In the genomic region with DNA sequence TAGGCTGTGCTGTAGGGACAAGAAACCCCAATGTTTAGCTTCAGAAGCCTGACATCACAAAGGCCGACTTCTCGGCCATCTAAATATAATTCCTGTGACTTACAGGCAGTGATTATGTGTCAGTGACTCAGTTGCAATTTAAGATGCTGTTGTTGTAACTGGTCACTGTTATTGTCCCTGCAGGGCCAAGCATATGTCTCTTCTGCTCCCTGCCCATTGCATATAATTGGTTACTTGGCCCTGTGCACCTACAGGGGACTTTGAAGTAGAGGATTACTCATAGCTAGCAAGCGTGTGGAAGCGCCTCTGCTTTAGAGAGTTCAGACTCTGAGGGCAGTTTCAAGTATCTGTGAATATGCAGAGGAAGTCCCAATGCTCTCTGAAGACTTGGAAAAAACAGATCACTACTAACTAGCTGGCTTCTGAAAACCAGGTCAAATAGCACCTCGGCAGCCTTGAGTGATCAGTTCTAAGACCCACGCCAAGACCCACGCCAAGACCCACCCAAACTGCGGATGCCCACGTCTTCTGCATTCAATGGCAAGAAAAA, we compare ENCODE assay signal across 22 mouse cellular contexts. TPM values are rescaled to one million over a fixed set of nuclear protein-coding genes. Genes with fewer than 3 reads are reported as not detected.
DNase-seq lines count a peak whose midpoint lies in the region; ATAC-seq and TF ChIP-seq lines count a peak whose summit lies in the region.
"Had no signal": no experiment of that assay in that cellular context is flagged by ENCODE, and none has a peak within 500 bp of the region (broad histone marks: within the 10 kb centered on the region; RNA-seq: fewer than 3 reads in every experiment).

No protein-coding gene starts in this region.

- TF ChIP-seq CTCF in C2C12 (IDR thresholded peaks at IDR 0.05; ENCODE audit: control insufficient read depth, insufficient read depth, insufficient read length), result no peak
- no peak for TF ChIP-seq CTCF in embryonic fibroblast, embryonic 13.5 days (IDR thresholded peaks at IDR 0.05; ENCODE audit: borderline replicate concordance, insufficient read depth, low read length)
- no peak for TF ChIP-seq CTCF in thymus, adult 2 months (IDR thresholded peaks at IDR 0.05; ENCODE audit: borderline replicate concordance, control insufficient read depth, extremely low read depth, insufficient read depth, low read length, poor library complexity)

- H3K79me2 ChIP-seq in C2C12 (ENCODE audit: control insufficient read depth, insufficient read depth), result peaks cover 10% of the 10 kb centered on the region

- no peak overlapping the region for H3K9ac ChIP-seq in heart, embryonic 16.5 days (ENCODE audit: low read length)
- H3K9ac ChIP-seq in midbrain, embryonic 16.5 days (ENCODE audit: low read depth, low read length), result no peak overlapping the region
- H3K9ac ChIP-seq: embryonic facial prominence, embryonic 15.5 days; forebrain, embryonic 15.5 days; heart, embryonic 12.5 days; hindbrain, embryonic 13.5 days had no signal

- H3K4me2 ChIP-seq in heart, embryonic 16.5 days (ENCODE audit: low read depth, low read length), result no peak overlapping the region
- no peak overlapping the region for H3K4me2 ChIP-seq in midbrain, embryonic 16.5 days (ENCODE audit: low read length)
- H3K4me2 ChIP-seq: embryonic facial prominence, embryonic 15.5 days; forebrain, embryonic 15.5 days; heart, embryonic 12.5 days; hindbrain, embryonic 13.5 days had no signal

- no peak overlapping the region for H3K4me3 ChIP-seq in heart, embryonic 16.5 days (ENCODE audit: low read length)
- H3K4me3 ChIP-seq in C2C12 (ENCODE audit: insufficient read depth, poor library complexity, severe bottlenecking), result no peak overlapping the region
- no peak overlapping the region for H3K4me3 ChIP-seq in embryonic fibroblast, embryonic 13.5 days (ENCODE audit: insufficient read depth, low read length)
- H3K4me3 ChIP-seq in midbrain, embryonic 16.5 days (ENCODE audit: low read depth, low read length), result no peak overlapping the region
- H3K4me3 ChIP-seq in thymus, adult 2 months (ENCODE audit: control insufficient read depth, insufficient read depth, low read length), result no peak overlapping the region
- H3K4me3 ChIP-seq: embryonic facial prominence, embryonic 15.5 days; forebrain, embryonic 15.5 days; heart, embryonic 12.5 days; hindbrain, embryonic 13.5 days had no signal

- intact Hi-C loops in heart, postnatal 10 days (cut with DNase I), result no loop called here

- no peaks in the 10 kb centered on the region; the same call in 1 of the 2 replicates for H3K4me1 ChIP-seq in heart, embryonic 16.5 days (ENCODE audit: control insufficient read depth, insufficient read depth, low read length)
- H3K4me1 ChIP-seq in embryonic fibroblast, embryonic 13.5 days (ENCODE audit: control insufficient read depth, insufficient read depth, low read length), result peaks cover 30% of the 10 kb centered on the region
- H3K4me1 ChIP-seq in midbrain, embryonic 16.5 days (ENCODE audit: control insufficient read depth, insufficient read depth, low read length), result no peaks in the 10 kb centered on the region
- H3K4me1 ChIP-seq in thymus, adult 2 months (replicated peaks; ENCODE audit: control insufficient read depth, insufficient read depth, low read length), result no peaks in the 10 kb centered on the region
- H3K4me1 ChIP-seq: forebrain, embryonic 15.5 days; hindbrain, embryonic 13.5 days had no signal

- WGBS in heart, embryonic 16.5 days, result 76% methylated on average over 9 of the region's 9 CpGs
- WGBS in midbrain, embryonic 16.5 days, result 88% methylated on average over 9 of the region's 9 CpGs
- 94% methylated on average over 9 of the region's 9 CpGs for WGBS in thymus, adult 2 months

- no peak for TF ChIP-seq POLR2A in embryonic fibroblast, embryonic 13.5 days (IDR thresholded peaks at IDR 0.05; ENCODE audit: low read depth, low read length)
- TF ChIP-seq POLR2A in thymus, adult 2 months (IDR thresholded peaks at IDR 0.05; ENCODE audit: control insufficient read depth, extremely low read depth, insufficient read depth, low read length, poor library complexity), result no peak

- ATAC-seq in heart, embryonic 16.5 days (replicated peaks; ENCODE audit: extremely low read depth, insufficient read depth, low FRiP score), result no peak
- ATAC-seq in midbrain, embryonic 16.5 days, result no peak
- ATAC-seq: forebrain, embryonic 15.5 days; hindbrain, postnatal 0 days had no signal

- DNase-seq in heart, postnatal 10 days, result no peak
- peak; percentile 46 for DNase-seq in 3134 (ENCODE audit: extremely low read depth, insufficient read length, low spot score)
- no peak for DNase-seq in thymus, adult 2 months
- DNase-seq: adrenal gland, adult 2 months; adrenal gland, postnatal 25 days; B cell, adult 2 months; cerebellum, adult 11 months; cerebellum, adult 8-10 months; cerebellum, postnatal 14 days; embryo, embryonic 11 days; gastrocnemius, postnatal 14 days had no signal

- 0 out of 2 replicates have a peak, but pooled peaks cover 2% of the 10 kb centered on the region for H3K36me3 ChIP-seq in heart, embryonic 16.5 days (ENCODE audit: control insufficient read depth, insufficient read depth)
- peaks cover 8% of the 10 kb centered on the region for H3K36me3 ChIP-seq in C2C12 (ENCODE audit: control insufficient read depth, insufficient read depth)
- no peaks in the 10 kb centered on the region for H3K36me3 ChIP-seq in midbrain, embryonic 16.5 days (ENCODE audit: control insufficient read depth, insufficient read depth, low read length)
- no peaks in the 10 kb centered on the region for H3K36me3 ChIP-seq in thymus, adult 2 months (ENCODE audit: control insufficient read depth, insufficient read depth, low read length)
- H3K36me3 ChIP-seq: embryonic facial prominence, embryonic 15.5 days; forebrain, embryonic 15.5 days; hindbrain, embryonic 13.5 days had no signal

- H3K27ac ChIP-seq in heart, embryonic 16.5 days (ENCODE audit: low read length), result peak overlapping the region; percentile 32; the same call in 1 of the 2 replicates
- peak overlapping the region; percentile 82 for H3K27ac ChIP-seq in embryonic fibroblast, embryonic 13.5 days (ENCODE audit: insufficient read depth, low read length)
- no peak overlapping the region for H3K27ac ChIP-seq in midbrain, embryonic 16.5 days (ENCODE audit: low read length)
- H3K27ac ChIP-seq in thymus, adult 2 months (ENCODE audit: control insufficient read depth, insufficient read depth, low read length), result no peak overlapping the region
- H3K27ac ChIP-seq: embryonic facial prominence, embryonic 15.5 days; forebrain, embryonic 15.5 days; hindbrain, embryonic 13.5 days; hindbrain, postnatal 0 days had no signal

- peaks cover 5% of the 10 kb centered on the region for H3K79me3 ChIP-seq in C2C12 (ENCODE audit: low read depth)

- no peaks in the 10 kb centered on the region for H3K27me3 ChIP-seq in heart, embryonic 16.5 days (ENCODE audit: control insufficient read depth, insufficient read depth, low read length)
- H3K27me3 ChIP-seq in C2C12 (ENCODE audit: control insufficient read depth, insufficient read depth, insufficient read length), result no peaks in the 10 kb centered on the region
- no peaks in the 10 kb centered on the region for H3K27me3 ChIP-seq in midbrain, embryonic 16.5 days (ENCODE audit: control insufficient read depth, insufficient read depth, low read depth, low read length)
- H3K27me3 ChIP-seq in thymus, adult 2 months (ENCODE audit: control insufficient read depth, insufficient read depth, low read length), result no peaks in the 10 kb centered on the region
- H3K27me3 ChIP-seq: embryonic facial prominence, embryonic 15.5 days; forebrain, embryonic 15.5 days; heart, embryonic 12.5 days; hindbrain, embryonic 13.5 days had no signal

- no peaks in the 10 kb centered on the region for H3K9me3 ChIP-seq in heart, embryonic 16.5 days (replicated peaks; ENCODE audit: control insufficient read depth, low read length)
- H3K9me3 ChIP-seq in midbrain, embryonic 16.5 days (replicated peaks; ENCODE audit: control insufficient read depth, low read length, poor library complexity, severe bottlenecking), result no peaks in the 10 kb centered on the region
- H3K9me3 ChIP-seq: embryonic facial prominence, embryonic 15.5 days; forebrain, embryonic 15.5 days; heart, embryonic 12.5 days; hindbrain, embryonic 13.5 days had no signal

- H3ac ChIP-seq in C2C12 (ENCODE audit: control insufficient read depth, insufficient read length, low read depth), result peak overlapping the region; percentile 2

TF ChIP-seq in C2C12, 6 proteins besides CTCF, POLR2A, EP300 and RAD21:
- TF ChIP-seq MYOG (IDR thresholded peaks at IDR 0.05; ENCODE audit: control insufficient read depth, extremely low read depth, insufficient read length) (no peak), CEBPB (IDR thresholded peaks at IDR 0.05; ENCODE audit: low read depth) (no peak), MYOD1 (IDR thresholded peaks at IDR 0.05; ENCODE audit: control insufficient read depth, insufficient read length, low read depth) (peak; percentile 22), USF1 (IDR thresholded peaks at IDR 0.05; ENCODE audit: low read depth) (no peak), FOSL1 (IDR thresholded peaks at IDR 0.05; ENCODE audit: insufficient read depth, low read length, poor library complexity, severe bottlenecking) (no peak), MAX (IDR thresholded peaks at IDR 0.05) (peak; percentile 37)

RNA-seq across cellular contexts. Expression of a gene that starts 11.5 kb away (rescaled TPM):
- polyA plus RNA-seq in heart, embryonic 16.5 days (2015; fragmentation: Nextera tagmentation; extraction: Ambion mirVana), result 4.1 and 4.9 TPM in 2 replicates
- total RNA-seq in heart, postnatal 10 days (2021), result 10 to 100 TPM; 48.3 to 49.2 TPM
- polyA plus RNA-seq in C2C12 (2012; fragmentation: generic; extraction: Trizol), result 23.0 TPM
- polyA plus RNA-seq in embryonic fibroblast, embryonic 13.5 days (2011; ENCODE audit: insufficient read length, low read depth, missing spikeins), result 76.2 and 98.4 TPM in 2 replicates
- 0.39 and 0.75 TPM in 2 replicates for polyA plus RNA-seq in midbrain, embryonic 16.5 days (2015; fragmentation: Nextera tagmentation; extraction: Ambion mirVana)
- 7.2 and 7.5 TPM in 2 replicates for polyA plus RNA-seq in thymus, adult 2 months (2012; rRNA removed)

RNA-seq across cellular contexts. Expression of a gene that starts 32.2 kb away (rescaled TPM):
- polyA plus RNA-seq in heart, embryonic 16.5 days (2015; fragmentation: Nextera tagmentation; extraction: Ambion mirVana), result 1.9 and 2.1 TPM in 2 replicates
- total RNA-seq in heart, postnatal 10 days (2021), result 1 to 10 TPM; 1.9 to 2.2 TPM
- 5.3 TPM for polyA plus RNA-seq in C2C12 (2012; fragmentation: generic; extraction: Trizol)
- polyA plus RNA-seq in embryonic fibroblast, embryonic 13.5 days (2011; ENCODE audit: insufficient read length, low read depth, missing spikeins), result 1.4 and 2.4 TPM in 2 replicates
- polyA plus RNA-seq in midbrain, embryonic 16.5 days (2015; fragmentation: Nextera tagmentation; extraction: Ambion mirVana), result 22.5 and 25.9 TPM in 2 replicates
- 0.57 and 0.70 TPM in 2 replicates for polyA plus RNA-seq in thymus, adult 2 months (2012; rRNA removed)
- total RNA-seq: common myeloid progenitor, adult 5-6 weeks; hematopoietic stem cell, adult 5-6 weeks had no signal

RNA-seq across cellular contexts. Expression of a gene that starts 52.9 kb away (rescaled TPM):
- polyA plus RNA-seq in heart, embryonic 16.5 days (2015; fragmentation: Nextera tagmentation; extraction: Ambion mirVana), result 173 and 177 TPM in 2 replicates
- total RNA-seq in heart, postnatal 10 days (2021), result 100 to 1,000 TPM; 103 to 108 TPM
- 66.1 TPM for polyA plus RNA-seq in C2C12 (2012; fragmentation: generic; extraction: Trizol)
- 13.8 and 14.5 TPM in 2 replicates for polyA plus RNA-seq in embryonic fibroblast, embryonic 13.5 days (2011; ENCODE audit: insufficient read length, low read depth, missing spikeins)
- 79.8 and 81.4 TPM in 2 replicates for polyA plus RNA-seq in midbrain, embryonic 16.5 days (2015; fragmentation: Nextera tagmentation; extraction: Ambion mirVana)
- 34.6 and 38.1 TPM in 2 replicates for polyA plus RNA-seq in thymus, adult 2 months (2012; rRNA removed)

Comparison
In these comparisons a context has a peak if more than half of its experiments do, and no peak if none do; other contexts are left out.
1. H3K27ac ChIP-seq: peak in heart, embryonic 16.5 days (single experiment) and embryonic fibroblast, embryonic 13.5 days (single experiment); none in midbrain, embryonic 16.5 days (single experiment) and thymus, adult 2 months (single experiment).